Mouse (Mus musculus) layer of hippocampus, adult 9-11 months (tissue): ENCODE measurements around the gene Tnni1.

Source experiments
- DNase-seq: peaks from one replicate; pipeline ENCODE4 v3.0.0; 2022

Tnni1 gene

DNA sequence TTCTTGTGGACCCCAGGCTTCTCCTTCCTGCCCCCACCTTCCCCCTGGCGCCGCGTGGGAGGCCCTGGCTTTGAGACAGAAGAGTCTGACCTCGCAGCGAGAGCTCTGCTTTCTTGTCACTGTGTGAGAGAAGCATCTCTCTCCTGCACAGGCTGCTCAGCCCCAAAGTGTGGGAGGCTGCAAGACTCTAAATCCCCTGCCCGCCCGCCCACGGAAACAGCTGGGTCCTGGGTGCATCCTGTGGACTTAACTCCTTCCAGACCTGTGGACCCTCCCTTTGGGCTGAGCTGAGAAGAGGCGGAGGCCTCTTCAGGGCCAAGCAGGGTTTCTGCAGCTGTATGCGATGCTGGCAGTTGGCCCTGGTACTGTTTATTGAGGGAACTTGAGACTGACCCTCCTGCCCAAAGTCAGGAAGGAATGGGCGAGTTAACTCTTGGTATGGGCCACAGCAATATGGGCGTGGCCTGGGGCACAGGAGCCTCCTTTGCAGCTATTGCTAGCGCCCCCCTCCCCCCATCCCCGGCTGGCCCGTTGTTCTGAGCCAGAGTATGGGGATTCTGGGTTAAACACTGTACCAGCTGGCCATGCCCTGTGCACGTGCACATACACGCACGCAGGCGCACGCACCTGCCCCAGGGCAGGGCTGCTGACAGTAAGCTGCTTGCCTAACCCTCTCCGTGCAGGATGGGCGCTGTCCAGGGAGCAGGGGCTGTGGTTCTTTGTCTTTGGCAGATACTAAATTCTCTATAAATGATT lies at the start of gene Tnni1:
Gene Tnni1 (plus strand): TSS at position 655 of the 756 bp plus-strand sequence.
- no peak for DNase-seq

DNA sequence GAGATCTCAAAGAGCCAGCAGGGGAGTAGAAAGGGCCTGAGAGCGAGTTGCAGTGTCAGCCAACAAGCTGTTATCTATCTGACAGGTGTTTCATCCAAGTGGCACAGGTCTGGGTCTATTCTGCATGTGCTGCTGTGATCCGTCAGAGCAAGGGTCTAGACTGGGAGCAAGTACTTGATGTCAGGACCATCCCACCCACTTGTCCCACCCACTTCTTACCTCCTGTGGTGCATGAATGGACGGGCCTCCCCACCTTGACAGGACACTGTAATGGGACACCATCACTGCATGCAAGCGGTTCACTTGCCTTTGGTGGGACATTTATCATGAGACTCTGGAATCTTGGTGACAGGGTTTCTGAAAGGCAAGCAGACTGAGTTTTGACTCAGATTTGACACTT lies 49.4 kb upstream of the Tnni1 start:
- no peak for DNase-seq

DNA sequence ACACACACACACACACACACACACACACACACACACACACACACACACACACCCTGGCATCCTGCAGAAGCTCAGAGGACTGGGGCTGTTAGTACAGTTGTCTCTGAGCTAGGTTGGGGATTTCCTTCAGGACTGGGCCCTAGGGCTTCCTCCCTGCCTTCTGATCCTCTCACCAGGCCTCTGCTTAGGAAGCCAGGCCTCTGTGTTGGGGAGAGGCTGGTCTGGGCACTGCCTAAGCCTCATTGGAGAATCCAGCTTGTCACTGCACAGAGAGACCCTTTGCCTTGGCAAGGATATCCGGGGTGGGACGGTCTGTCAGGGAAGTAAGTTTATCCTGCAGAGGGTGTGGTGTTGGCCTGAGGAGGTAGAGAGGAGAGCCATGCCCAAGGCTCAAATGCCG lies 48.9 kb upstream of the Tnni1 start:
- no peak for DNase-seq

DNA sequence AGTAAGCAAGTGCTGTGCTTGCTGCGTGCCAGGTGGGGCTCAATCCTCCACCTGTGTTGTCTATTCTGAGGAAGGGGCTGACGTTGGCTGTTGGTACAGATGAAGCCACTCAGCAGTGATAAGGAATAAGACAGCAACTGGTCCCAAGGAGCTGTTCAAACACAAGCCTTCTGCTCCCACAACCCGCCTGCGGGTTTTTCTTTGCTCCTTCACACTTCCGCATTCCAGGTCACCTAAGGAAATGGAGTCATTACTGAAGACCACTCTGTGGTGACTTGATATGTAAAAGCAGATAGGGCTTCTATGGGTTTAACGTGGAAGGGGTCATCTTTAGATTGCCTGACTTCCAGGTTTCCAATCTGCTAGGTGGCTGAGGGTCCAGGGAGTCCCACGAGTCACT lies 47.8 kb upstream of the Tnni1 start:
- no peak for DNase-seq

DNA sequence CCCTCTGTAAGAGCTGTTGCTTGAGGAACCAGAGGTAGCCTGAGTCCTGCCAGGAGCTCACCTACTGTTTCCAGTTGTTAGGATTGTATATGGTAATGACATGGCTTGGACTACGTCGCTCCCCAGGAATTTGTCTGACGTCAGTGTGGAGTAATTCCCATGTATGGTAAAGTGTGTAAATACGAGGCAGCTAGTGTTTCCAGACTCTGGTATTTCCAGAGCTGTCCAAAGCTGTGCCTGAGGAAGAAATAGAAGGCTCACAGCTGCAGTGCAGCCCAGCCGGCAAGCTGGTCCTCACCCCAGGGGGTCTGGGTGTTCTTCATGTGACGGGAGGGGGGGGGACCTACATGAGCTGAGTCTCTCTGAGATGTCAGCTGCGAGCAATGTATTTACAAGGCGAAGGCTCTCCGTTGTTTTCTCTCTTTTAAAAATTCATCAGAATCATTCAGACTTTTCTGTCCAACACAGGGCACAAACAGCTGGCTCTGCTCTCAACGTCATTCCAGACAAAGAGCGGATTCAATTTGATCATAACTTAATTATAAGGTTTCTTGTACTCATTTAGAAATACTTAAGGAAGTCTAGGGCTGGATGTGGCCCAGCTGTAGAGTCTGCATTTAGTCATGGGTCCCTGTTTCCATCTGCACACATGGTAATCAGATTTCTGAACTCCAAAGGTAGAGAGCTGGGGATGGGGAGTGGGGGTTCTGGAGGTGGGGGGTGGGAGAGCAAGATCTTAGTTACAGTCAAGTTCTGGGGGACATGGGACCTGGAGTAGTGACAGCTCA lies 47.1 kb upstream of the Tnni1 start:
- DNase-seq, result no peak

DNA sequence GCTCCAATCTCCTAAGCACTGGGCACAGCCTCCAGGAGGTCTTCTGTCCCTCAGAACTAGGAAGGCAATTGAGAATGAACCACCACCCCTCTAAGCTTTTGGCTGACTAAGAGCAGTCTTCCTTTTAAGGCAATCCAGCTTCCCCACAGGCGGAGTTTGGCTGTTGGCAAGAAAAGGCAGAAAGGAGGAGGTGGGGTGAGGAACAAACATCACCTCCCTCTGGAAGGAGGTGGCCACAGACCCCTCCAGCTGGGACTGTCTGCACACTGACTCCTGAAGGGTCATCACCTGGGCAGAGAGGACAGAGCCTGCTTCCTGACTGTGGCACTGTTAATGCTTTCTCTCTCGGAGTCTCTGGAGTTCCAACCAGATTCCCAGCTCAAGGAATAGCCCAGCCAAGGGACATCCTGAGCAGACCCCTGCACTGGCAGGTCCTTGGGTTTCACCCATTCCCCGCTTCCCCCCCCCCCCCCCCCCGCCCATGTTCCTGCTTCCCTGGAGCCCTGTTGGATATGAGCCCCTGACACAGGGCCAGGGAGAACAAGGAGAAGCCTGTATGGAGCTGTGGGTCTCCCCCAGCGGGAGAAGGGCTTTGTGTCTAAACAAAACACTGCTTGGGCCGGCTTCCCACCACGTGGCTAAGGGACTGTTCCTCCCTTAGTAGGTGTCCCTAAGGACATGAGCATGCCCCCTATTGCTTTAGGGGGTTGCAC lies 44.9 kb upstream of the Tnni1 start:
- peak; percentile 87 for DNase-seq

DNA sequence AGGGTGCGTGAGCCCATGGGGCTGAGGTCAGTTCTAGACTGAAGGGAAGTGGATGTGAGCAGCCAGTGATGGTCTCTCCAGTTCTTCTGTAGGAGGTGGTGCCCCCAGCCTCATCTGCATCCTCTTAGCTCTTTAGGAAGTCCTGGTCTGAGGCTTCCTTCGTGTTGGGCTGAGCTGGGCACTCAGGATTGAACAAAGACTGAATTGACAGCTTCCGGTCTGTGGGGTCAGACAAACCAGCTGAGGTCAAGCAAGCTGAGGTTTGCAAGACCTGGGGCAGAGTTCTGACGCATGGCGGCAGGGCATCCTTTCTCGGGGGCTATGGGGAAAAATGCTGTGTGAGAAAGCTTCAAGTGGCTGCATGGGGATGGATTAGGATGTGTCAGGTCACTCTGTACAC lies 43.8 kb upstream of the Tnni1 start:
- no peak for DNase-seq

DNA sequence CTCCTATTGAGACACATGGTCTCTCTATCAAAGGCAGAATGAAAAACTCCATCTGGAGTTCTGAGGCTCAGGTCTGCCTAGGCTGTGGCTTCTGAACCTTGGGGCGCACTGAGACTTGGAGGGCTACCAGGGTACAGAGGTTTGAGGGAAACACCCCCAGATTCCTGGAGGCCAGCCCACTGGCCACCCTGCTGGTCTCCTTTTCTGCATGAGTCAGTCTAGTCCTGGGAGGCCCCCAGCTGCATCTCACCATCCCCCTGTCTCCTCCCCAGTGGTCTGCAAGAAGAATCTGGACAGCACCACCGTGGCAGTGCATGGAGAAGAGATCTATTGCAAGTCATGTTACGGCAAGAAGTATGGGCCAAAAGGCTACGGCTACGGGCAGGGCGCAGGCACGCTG lies 34.2 kb upstream of the Tnni1 start:
- no peak for DNase-seq

DNA sequence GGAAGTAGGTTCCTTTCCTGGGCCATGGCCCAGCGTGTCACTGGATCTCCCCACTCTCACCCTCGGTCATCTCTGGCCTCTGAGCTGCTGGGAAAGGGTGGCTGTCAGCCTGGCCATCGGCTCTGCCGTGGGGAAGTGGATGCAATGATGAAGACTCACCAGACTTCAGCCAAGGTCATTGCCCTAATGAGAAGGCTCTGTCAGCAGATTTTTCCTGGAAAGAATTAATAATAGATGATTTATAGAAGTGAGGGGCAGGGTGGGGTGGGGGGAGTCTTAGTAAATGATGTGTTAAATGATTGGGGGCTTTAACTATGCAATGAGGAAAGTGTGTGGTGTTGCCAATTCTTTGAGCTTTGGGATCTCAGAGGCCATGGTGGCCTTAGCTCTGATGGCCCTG lies 33.0 kb upstream of the Tnni1 start:
- DNase-seq, result no peak

DNA sequence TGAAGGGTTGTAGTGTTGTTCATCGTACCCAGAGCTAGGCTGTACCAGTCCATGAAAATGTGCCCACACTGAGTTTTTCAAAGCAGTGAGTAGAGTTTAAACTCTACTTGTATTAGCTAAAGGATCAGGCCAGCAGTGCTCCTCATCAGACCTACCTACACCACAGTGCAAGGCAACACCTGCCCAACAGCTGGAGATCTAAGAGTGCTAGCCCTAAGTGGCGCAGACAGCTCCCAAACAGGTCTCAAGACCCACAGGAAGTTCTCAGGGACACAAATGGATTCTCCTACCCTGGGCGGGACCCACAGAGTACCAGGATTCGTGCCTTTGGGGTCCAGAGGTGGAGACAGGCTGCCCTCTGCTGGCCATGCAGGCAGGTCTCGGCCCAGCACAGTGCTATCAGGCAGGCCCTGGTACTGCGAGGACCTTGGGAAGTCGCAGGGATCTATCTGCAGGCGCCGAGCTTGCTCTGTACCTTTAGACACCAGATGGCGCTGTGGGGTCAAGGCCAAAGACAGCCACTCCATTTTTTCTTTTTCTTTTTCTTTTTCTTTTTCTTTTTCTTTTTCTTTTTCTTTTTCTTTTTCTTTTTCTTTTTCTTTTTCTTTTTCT lies 26.4 kb upstream of the Tnni1 start:
- DNase-seq, result peak; percentile 94

DNA sequence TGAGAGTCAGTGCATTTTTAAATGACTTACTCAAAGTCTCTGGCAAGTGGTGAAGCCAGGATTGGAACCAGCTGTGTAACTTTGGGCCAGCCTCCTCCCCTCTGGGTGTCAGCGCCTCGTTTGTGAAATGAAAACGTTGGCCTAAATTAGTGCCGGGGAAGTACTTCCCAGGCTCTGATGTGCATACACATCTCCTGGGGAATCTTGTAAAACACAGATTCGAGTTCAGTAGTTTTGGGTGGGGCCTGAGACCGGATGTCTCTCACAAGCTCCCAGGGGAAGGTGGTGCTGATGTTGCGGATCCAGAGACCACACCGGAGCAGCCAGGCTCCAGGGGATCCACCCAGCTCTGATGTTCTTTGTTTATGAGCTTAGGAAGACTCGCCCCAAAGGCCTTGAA lies 23.9 kb upstream of the Tnni1 start:
- no peak for DNase-seq

DNA sequence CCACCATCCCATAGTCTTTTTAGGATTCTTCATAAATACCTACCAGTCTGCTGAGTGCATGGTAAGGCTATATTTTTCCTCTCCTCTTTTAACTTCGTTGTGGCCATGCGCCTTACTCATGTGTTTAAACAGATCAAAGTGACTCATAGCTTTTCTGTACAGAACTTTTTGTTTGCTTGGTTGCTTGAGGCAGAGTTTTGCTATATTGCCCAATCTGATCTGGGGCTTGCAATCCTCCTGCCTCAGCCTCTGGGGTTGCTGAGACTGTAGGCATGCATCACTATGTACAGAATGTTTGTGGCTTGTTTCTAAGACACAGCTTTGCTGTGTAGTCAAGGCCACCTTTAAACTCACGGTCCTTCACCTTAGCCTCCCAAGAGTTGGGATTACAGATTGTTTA lies 23.3 kb upstream of the Tnni1 start:
- DNase-seq, result no peak

DNA sequence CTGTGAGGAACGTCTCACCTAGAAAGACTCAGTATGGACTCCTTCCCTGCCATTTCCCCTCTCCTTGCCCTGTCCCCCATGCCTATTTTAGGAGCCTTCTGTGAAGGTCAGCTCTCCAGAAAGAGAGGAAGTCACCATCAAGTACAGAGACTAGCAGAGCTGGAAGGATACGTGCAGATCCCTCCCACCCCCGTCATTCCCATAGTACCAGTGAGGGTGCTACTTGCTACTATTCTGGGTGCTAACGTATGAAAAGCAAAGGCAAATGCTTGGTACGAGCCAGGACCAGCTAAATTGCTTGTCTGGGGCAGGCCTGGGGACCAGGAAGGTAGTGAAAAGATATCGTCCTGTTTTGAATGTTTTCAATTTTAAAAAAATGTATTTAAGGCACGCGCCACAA lies 21.9 kb upstream of the Tnni1 start:
- no peak for DNase-seq

DNA sequence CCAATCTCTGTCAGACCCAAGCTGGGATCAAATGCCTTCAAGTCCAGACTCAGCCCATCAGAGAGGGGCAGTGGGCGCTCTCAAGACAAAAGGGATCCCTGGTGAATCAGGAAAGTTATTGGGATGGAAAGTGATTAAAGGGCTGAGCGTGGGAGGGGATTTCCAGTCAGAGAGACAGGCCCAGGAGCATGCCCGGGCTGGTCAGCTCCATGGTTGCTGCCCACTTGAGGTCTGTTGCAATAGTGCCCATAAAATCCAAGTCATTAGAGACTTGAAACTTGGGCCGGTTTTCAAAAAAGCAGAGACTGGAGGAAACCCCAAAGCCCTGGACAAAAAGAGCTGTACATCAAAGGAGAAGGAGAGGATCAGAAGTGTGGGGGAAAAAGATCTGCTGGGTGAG lies 19.5 kb upstream of the Tnni1 start:
- DNase-seq, result no peak

DNA sequence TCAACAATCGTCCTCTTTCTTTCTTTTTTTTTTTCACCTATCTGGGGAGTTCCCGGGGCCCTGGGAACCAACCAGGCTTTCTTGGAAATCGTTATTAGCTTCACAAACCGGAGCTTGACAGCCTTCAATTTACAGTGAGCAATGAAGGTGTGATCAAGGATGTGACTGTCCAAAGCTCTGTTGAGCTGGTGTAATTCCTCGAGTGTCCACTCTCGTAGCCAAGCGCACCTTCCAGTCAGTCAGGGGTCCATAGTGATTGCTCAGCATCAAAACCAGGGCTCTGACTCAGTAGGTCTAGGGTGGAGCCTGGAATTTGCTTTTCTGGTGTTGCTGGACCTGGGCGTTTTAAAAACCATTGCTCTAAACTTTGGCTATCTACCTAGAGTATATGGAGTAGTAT lies 19.0 kb upstream of the Tnni1 start:
- DNase-seq, result no peak

DNA sequence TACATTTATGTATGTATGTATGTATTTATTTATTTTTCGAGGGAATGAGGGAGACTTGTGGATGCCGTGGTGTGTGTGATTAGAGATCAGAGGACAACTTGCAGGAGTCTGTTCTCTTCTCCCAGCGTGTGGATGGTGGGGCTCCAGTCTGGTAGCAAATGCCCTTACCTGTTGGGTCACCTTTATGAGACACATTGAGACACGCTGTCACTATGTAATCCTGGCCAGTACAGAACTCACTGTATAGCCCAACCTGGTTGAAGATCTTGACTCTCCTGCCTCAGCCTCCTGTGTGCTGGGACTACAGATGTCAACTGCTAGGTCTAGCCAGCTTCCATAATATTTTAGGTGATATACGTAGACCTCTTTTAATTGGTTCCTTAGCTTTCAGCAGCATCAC lies 17.5 kb upstream of the Tnni1 start:
- DNase-seq, result no peak

DNA sequence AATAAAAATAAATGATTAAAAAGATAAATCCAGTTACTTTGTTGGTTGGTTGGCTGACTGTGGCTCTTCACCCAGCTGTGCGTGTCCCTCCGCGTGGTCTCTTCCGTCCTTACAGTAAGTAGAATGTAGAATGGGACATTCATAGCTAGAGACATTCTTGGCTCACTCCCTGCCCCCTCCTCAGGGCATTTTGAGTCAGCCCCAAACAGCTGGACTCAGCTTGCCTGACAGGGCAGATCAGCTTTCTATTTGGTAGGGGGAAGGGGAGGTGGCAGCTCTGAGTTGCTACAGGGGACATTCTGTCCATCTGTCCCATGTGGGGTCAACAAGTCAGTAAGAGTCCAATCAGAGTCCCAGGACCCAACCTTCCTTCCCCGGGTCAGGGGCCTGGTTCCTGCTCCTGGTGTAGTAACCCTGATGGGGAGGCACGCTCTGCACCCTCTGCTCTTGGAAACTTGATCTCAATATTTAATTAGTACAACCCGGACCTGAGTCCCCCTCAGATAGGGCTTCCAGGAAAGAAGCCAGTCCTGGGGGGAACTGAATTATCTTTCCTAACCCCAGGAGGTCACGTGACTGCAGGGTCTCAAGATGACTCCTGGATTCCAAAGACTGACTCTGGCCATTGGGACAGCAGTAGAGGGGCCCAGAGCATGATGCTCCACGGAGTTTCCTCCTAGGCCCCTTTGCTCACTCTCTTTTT lies 15.6 kb upstream of the Tnni1 start:
- DNase-seq, result no peak

DNA sequence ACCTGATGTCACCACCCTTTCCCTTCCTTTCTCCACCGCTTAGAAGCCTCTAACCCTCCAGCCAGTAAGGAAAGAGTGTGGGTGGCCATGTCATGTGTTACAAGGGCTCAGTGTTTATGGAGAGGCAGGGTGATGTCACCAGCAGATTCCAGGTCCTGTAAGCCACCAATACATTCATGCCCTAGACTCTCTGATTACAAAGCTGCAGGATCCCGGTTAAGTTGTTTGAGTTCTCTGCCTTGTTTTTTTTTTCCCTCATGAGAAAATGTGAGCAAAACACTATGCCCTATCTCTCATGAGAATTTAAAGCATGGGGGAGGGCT lies 15.1 kb upstream of the Tnni1 start:
- DNase-seq, result no peak

DNA sequence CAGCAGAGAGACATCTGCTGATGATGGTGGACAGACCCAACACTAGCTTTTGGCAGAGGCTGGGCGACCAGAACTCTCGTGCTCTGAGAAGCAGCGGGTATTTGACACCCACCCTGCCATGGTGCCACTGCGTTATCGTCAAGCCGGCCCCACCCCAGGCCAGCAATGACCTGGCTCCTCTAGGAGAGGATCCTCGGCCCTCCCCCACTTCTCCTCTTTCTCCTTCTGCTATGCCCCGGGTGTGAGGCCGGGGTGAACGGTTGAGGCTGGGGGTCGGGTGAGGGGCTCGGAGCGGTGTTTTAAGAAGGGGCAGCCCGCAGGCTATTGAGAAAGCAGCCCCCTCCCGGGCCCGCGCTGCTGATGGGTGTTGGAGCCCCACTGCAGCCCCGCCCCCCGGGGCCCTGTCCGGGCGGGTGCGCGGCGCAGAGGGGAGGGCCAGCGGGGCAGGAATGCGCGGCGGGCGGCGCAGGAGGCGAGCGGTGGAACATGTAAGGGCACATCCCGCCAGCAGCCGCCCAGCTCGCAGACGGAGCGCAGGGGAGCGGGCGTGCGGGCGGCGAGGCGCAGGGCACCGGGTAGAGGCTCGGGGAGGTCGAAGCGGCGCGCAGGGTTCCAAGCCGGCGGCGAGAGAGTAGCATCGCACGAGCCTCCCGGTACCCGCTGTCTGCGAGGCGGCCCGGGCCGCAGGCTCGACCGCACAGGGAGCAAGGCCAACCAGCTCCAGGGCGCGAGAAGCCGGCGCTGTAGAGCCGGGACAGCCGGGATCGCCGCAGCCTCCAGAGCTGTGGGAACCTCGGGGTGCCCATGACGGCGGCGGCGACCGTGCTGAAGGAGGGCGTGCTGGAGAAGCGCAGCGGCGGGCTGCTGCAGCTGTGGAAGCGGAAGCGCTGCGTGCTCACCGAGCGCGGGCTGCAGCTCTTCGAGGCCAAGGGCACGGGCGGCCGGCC lies 13.3 kb upstream of the Tnni1 start, which contains the start of gene Phlda3:
Gene Phlda3 (plus strand): TSS at position 475 of the 947 bp plus-strand sequence.
- DNase-seq, result peak; percentile 64

DNA sequence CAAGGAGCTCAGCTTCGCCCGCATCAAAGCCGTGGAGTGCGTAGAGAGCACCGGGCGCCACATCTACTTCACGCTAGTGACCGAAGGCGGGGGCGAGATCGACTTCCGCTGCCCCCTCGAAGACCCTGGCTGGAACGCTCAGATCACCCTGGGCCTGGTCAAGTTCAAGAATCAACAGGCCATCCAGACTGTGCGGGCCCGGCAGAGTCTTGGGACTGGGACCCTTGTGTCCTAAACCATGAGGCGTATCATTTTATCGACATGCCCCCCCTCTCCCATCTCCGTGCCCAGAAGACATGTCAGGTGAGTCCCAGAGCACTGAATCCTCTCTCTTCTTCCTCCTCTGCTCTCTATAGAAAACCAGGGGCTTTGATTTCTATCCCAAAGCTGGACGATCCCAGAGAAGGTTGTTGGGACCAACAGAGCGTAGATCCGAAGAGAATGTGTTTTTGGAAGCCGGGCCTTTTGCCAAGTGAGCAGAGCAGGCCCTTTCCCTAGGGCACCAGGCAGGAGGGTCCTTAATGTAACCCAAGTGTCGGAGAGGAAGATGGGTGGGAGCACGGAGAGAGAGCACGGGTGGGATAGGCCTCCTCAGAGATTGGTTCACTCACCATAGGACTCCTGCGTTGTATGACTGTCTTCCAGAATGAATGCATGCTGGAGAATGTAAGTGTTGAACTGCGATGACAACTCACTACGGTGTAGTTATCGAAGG lies 12.5 kb upstream of the Tnni1 start:
- no peak for DNase-seq

DNA sequence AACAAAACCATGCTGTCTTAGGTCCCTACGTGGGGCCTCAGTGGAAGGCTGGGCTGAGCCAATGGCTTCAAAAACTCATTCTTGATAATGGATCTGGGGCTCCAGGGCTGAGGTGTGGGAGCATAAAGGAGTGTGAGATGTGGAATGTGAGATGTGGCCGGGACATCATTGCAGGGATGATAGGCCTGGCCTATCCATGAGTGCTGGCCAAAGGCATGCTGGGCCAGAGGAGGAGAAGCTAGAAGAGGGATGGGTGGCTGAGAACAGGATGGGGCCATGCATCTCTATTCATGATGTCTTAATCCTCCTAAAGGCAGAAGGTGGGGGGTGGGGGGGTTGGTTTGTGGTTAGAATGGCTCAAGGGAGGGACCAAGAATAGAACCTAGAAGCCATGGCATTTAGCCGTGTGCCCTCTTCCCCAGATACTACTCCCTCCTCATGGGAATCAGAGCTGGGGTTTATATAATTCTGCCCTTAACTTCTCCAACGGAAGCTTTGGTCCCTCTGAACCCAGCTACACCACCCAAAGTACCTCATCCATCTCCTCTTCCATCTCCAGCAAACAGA lies 11.8 kb upstream of the Tnni1 start:
- DNase-seq, result no peak
